Mouse (Mus musculus): ENCODE measurements around the gene Hemgn. TPM values are rescaled to one million over a fixed set of nuclear protein-coding genes. Genes with fewer than 3 reads are reported as not detected.

Gene Hemgn
- polyA plus RNA-seq, 1 experiment from 2014 or later: 8.1 TPM

GRCm38 (mm10) chr4:46450519-46451131 lies 37.3 kb upstream of the Hemgn start, which contains the start of gene Anp32b:
Anp32b (plus strand) TSS chr4:46450902.
- Histone ChIP-seq H3K4me2 (ENCODE audit: low read depth, low read length) (peak within 1 kb of the TSS; percentile 92), H3K9me3 (ENCODE audit: control insufficient read depth, low read length) (no peaks in the 10 kb centered on the region), H3K36me3 (ENCODE audit: control insufficient read depth, insufficient read depth, low read length) (no peaks in the 10 kb centered on the region), H3K9ac (ENCODE audit: low read depth, low read length) (peak within 1 kb of the TSS; percentile 99), H3K4me1 (ENCODE audit: control insufficient read depth, insufficient read depth, low read length) (peaks cover 28% of the 10 kb centered on the region), H3K27ac (ENCODE audit: low read length) (peak within 1 kb of the TSS; percentile 99), H3K4me3 (ENCODE audit: low read length) (peak within 1 kb of the TSS; percentile 93), H3K27me3 (replicated peaks; ENCODE audit: control insufficient read depth, insufficient read depth, low read length) (no peaks in the 10 kb centered on the region)
- ATAC-seq: peak; percentile 96
- under 1% methylated on average over 58 of the region's 66 CpGs for WGBS

- Histone ChIP-seq H3K27me3 (replicated peaks; ENCODE audit: control insufficient read depth, insufficient read depth, low read length) (no peaks in the 10 kb centered on the region), H3K9ac (ENCODE audit: low read depth, low read length) (peak overlapping the region; percentile 99), H3K4me3 (ENCODE audit: low read length) (peak overlapping the region; percentile 93), H3K4me1 (ENCODE audit: control insufficient read depth, insufficient read depth, low read length) (peaks cover 22% of the 10 kb centered on the region), H3K9me3 (ENCODE audit: control insufficient read depth, low read length) (no peaks in the 10 kb centered on the region), H3K4me2 (ENCODE audit: low read depth, low read length) (peak overlapping the region; percentile 92), H3K36me3 (ENCODE audit: control insufficient read depth, insufficient read depth, low read length) (no peaks in the 10 kb centered on the region), H3K27ac (ENCODE audit: low read length) (peak overlapping the region; percentile 99)
- ATAC-seq: no peak
- 28% methylated on average over 7 of the region's 7 CpGs for WGBS
These were observed 36.8 kb upstream of the Hemgn start for GRCm38 (mm10) chr4:46450020-46450518.

- no peaks in the 10 kb centered on the region for H3K9me3 ChIP-seq (ENCODE audit: control insufficient read depth, low read length)
- no peak overlapping the region for H3K9ac ChIP-seq (ENCODE audit: low read depth, low read length)
- ATAC-seq: no peak
- no peak overlapping the region for H3K27ac ChIP-seq (ENCODE audit: low read length)
- 45% methylated on average over 6 of the region's 6 CpGs for WGBS
- no peak overlapping the region for H3K4me3 ChIP-seq (ENCODE audit: low read length)
- no peaks in the 10 kb centered on the region for H3K36me3 ChIP-seq (ENCODE audit: control insufficient read depth, insufficient read depth, low read length)
- peaks cover 14% of the 10 kb centered on the region for H3K4me1 ChIP-seq (ENCODE audit: control insufficient read depth, insufficient read depth, low read length)
- H3K4me2 ChIP-seq (ENCODE audit: low read depth, low read length): no peak overlapping the region
- no peaks in the 10 kb centered on the region for H3K27me3 ChIP-seq (replicated peaks; ENCODE audit: control insufficient read depth, insufficient read depth, low read length)
These were observed 35.6 kb upstream of the Hemgn start for GRCm38 (mm10) chr4:46448886-46449285.

- WGBS: 60% methylated on average over 1 of the region's 1 CpGs
- no peak overlapping the region for H3K4me2 ChIP-seq (ENCODE audit: low read depth, low read length)
- no peaks in the 10 kb centered on the region for H3K27me3 ChIP-seq (replicated peaks; ENCODE audit: control insufficient read depth, insufficient read depth, low read length)
- H3K4me1 ChIP-seq (ENCODE audit: control insufficient read depth, insufficient read depth, low read length): peaks cover under 1% of the 10 kb centered on the region; the same call in 1 of the 2 replicates
- no peaks in the 10 kb centered on the region for H3K9me3 ChIP-seq (ENCODE audit: control insufficient read depth, low read length)
- H3K27ac ChIP-seq (ENCODE audit: low read length): no peak overlapping the region
- no peak overlapping the region for H3K4me3 ChIP-seq (ENCODE audit: low read length)
- H3K36me3 ChIP-seq (ENCODE audit: control insufficient read depth, insufficient read depth, low read length): no peaks in the 10 kb centered on the region
- no peak overlapping the region for H3K9ac ChIP-seq (ENCODE audit: low read depth, low read length)
- no peak for ATAC-seq
These were observed 34.2 kb upstream of the Hemgn start for GRCm38 (mm10) chr4:46447461-46447860.

GRCm38 (mm10) chr4:46445237-46445945 lies 32.1 kb upstream of the Hemgn start:
- no peaks in the 10 kb centered on the region for H3K9me3 ChIP-seq (ENCODE audit: control insufficient read depth, low read length)

GRCm38 (mm10) chr4:46442501-46442900 lies 29.2 kb upstream of the Hemgn start:
- 73% methylated on average over 4 of the region's 4 CpGs for WGBS
- Histone ChIP-seq H3K4me2 (ENCODE audit: low read depth, low read length) (no peak overlapping the region), H3K4me1 (ENCODE audit: control insufficient read depth, insufficient read depth, low read length) (no peaks in the 10 kb centered on the region), H3K36me3 (ENCODE audit: control insufficient read depth, insufficient read depth, low read length) (no peaks in the 10 kb centered on the region), H3K9ac (ENCODE audit: low read depth, low read length) (no peak overlapping the region), H3K27ac (ENCODE audit: low read length) (no peak overlapping the region), H3K27me3 (replicated peaks; ENCODE audit: control insufficient read depth, insufficient read depth, low read length) (no peaks in the 10 kb centered on the region), H3K9me3 (ENCODE audit: control insufficient read depth, low read length) (no peaks in the 10 kb centered on the region), H3K4me3 (ENCODE audit: low read length) (no peak overlapping the region)
- ATAC-seq: no peak

More at GRCm38 (mm10) chr4:46445237-46445945, 32.1 kb upstream of the Hemgn start:
- Histone ChIP-seq H3K4me3 (ENCODE audit: low read length) (no peak overlapping the region), H3K27me3 (replicated peaks; ENCODE audit: control insufficient read depth, insufficient read depth, low read length) (no peaks in the 10 kb centered on the region), H3K36me3 (ENCODE audit: control insufficient read depth, insufficient read depth, low read length) (no peaks in the 10 kb centered on the region), H3K27ac (ENCODE audit: low read length) (peak overlapping the region; percentile 21; the same call in 1 of the 2 replicates), H3K4me2 (ENCODE audit: low read depth, low read length) (no peak overlapping the region), H3K9ac (ENCODE audit: low read depth, low read length) (no peak overlapping the region), H3K4me1 (ENCODE audit: control insufficient read depth, insufficient read depth, low read length) (no peaks in the 10 kb centered on the region)
- 53% methylated on average over 9 of the region's 9 CpGs for WGBS
- peak; percentile 70 for ATAC-seq

- H3K4me1 ChIP-seq (ENCODE audit: control insufficient read depth, insufficient read depth, low read length): no peaks in the 10 kb centered on the region
- H3K4me2 ChIP-seq (ENCODE audit: low read depth, low read length): no peak overlapping the region
- H3K9ac ChIP-seq (ENCODE audit: low read depth, low read length): no peak overlapping the region
- no peak overlapping the region for H3K27ac ChIP-seq (ENCODE audit: low read length)
- peak; percentile 71 for ATAC-seq
- no peaks in the 10 kb centered on the region for H3K27me3 ChIP-seq (replicated peaks; ENCODE audit: control insufficient read depth, insufficient read depth, low read length)
- H3K9me3 ChIP-seq (ENCODE audit: control insufficient read depth, low read length): no peaks in the 10 kb centered on the region
- no peaks in the 10 kb centered on the region for H3K36me3 ChIP-seq (ENCODE audit: control insufficient read depth, insufficient read depth, low read length)
- WGBS: 71% methylated on average over 12 of the region's 12 CpGs
- H3K4me3 ChIP-seq (ENCODE audit: low read length): no peak overlapping the region
These were observed 19.2 kb upstream of the Hemgn start for GRCm38 (mm10) chr4:46432339-46433036.

GRCm38 (mm10) chr4:46428903-46429499 lies 15.7 kb upstream of the Hemgn start:
- no peak overlapping the region for H3K9ac ChIP-seq (ENCODE audit: low read depth, low read length)
- no peak overlapping the region for H3K4me3 ChIP-seq (ENCODE audit: low read length)
- H3K4me2 ChIP-seq (ENCODE audit: low read depth, low read length): no peak overlapping the region
- H3K36me3 ChIP-seq (ENCODE audit: control insufficient read depth, insufficient read depth, low read length): no peaks in the 10 kb centered on the region
- H3K27me3 ChIP-seq (replicated peaks; ENCODE audit: control insufficient read depth, insufficient read depth, low read length): no peaks in the 10 kb centered on the region
- no peaks in the 10 kb centered on the region for H3K9me3 ChIP-seq (ENCODE audit: control insufficient read depth, low read length)
- ATAC-seq: no peak
- H3K27ac ChIP-seq (ENCODE audit: low read length): no peak overlapping the region
- no peaks in the 10 kb centered on the region for H3K4me1 ChIP-seq (ENCODE audit: control insufficient read depth, insufficient read depth, low read length)
- WGBS: 63% methylated on average over 10 of the region's 10 CpGs

- 73% methylated on average over 8 of the region's 8 CpGs for WGBS
- H3K4me3 ChIP-seq (ENCODE audit: low read length): no peak overlapping the region
- H3K27me3 ChIP-seq (replicated peaks; ENCODE audit: control insufficient read depth, insufficient read depth, low read length): no peaks in the 10 kb centered on the region
- H3K36me3 ChIP-seq (ENCODE audit: control insufficient read depth, insufficient read depth, low read length): no peaks in the 10 kb centered on the region
- H3K4me2 ChIP-seq (ENCODE audit: low read depth, low read length): no peak overlapping the region
- no peak overlapping the region for H3K27ac ChIP-seq (ENCODE audit: low read length)
- no peak overlapping the region for H3K9ac ChIP-seq (ENCODE audit: low read depth, low read length)
- H3K9me3 ChIP-seq (ENCODE audit: control insufficient read depth, low read length): no peaks in the 10 kb centered on the region
- ATAC-seq: no peak
- no peaks in the 10 kb centered on the region for H3K4me1 ChIP-seq (ENCODE audit: control insufficient read depth, insufficient read depth, low read length)
These were observed 9.3 kb upstream of the Hemgn start for GRCm38 (mm10) chr4:46422625-46423024.
